Mouse (Mus musculus): Measurements from ENCODE around the gene Lrrc1.

DNA sequence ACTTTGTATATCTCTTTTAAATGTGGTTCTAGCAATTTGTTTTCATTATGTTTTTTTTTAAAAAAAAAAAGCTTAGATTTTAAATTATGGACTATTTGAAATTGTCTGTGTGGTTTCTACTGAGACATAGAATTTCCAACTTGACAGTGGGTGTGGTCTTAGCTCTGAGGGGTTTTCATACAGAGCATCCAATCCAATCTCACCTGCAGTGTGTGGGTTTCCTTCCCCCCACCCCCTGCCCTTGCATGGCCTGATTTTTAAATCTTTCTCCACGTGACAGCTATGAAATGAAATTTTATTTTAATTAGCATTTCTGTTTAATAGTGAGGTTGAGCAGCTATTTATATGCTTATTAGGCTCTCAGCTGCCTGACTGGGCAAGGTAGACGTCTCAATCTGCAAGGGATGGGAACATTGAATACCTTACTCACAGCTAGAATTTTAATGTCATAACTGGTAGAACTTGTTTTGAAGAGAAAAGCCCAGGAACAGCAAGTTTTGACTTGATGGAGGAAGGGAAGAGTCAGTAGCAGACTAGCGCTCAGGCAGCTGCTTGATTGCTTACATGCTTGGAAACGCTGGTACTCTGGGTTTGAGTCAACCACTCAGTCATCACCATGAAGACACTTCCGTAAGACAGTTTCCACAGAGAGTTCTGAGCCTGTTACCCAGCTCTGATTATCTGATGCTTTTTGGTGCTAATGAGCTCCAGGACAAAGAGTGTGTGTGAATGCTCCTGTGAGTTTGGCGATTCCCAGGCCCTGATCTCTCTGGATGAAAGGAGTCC, 42.3 kb upstream of the Lrrc1 start:
- TF ChIP-seq CTCF (conservative IDR thresholded peaks at IDR 0.05; ENCODE audit: insufficient read depth, insufficient read length, low read depth, low read length), result no peak
- TF ChIP-seq POLR2A (IDR thresholded peaks at IDR 0.05; ENCODE audit: low read depth, low read length), result no peak

Data from kidney, adult 2 months (tissue).